Mouse (Mus musculus) lung, postnatal 14 days (tissue): ENCODE data around the gene Epo.

Experiments used
- DNase-seq: peaks from one replicate; pipeline ENCODE4 v3.0.0; 2021

The Epo gene

DNA sequence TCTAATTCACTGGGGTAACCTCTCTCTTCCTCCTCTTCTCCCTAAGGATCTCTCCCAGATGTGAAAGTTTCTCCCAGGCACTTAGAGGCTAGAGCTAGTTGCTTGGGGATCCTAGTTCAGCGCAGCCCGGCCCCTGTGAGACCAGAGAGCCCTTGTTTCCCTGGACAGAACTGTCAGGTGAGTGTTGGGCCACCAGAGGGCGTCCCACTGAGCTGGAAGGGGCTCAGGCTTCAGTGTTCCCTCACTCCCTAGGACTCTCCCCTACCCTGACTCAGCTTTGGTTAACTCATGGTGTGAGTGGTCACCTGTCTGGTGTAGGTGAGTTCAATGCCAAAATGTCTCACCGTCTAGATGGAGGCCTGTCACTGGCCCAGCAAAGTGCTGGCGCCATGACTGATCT lies 14.6 kb downstream of the Epo start, which contains the start of gene Gigyf1:
Gene Gigyf1, plus strand, starts transcription at position 113 of the 400 bp plus-strand sequence.
- peak; percentile 49 for DNase-seq

DNA sequence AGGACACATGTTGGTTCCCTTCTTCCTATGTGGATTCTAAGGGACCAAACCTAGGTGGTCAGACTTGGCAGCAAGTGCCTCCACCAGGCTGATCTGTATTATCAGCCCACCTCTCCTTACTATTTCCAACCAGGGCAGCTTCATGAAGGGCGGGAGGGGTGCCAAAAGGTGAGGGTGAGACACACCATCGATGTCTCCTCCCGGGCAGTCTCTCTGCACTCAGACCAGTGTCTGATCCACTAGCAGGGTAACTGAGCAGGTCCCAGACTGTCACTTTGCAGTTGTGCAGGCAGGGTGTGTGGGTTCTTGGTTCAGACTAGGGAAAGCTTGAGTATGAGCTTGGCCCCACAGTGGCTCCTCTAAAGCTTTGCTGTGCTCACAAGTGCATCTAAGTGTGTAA lies 18.2 kb downstream of the Epo start:
- no peak for DNase-seq

DNA sequence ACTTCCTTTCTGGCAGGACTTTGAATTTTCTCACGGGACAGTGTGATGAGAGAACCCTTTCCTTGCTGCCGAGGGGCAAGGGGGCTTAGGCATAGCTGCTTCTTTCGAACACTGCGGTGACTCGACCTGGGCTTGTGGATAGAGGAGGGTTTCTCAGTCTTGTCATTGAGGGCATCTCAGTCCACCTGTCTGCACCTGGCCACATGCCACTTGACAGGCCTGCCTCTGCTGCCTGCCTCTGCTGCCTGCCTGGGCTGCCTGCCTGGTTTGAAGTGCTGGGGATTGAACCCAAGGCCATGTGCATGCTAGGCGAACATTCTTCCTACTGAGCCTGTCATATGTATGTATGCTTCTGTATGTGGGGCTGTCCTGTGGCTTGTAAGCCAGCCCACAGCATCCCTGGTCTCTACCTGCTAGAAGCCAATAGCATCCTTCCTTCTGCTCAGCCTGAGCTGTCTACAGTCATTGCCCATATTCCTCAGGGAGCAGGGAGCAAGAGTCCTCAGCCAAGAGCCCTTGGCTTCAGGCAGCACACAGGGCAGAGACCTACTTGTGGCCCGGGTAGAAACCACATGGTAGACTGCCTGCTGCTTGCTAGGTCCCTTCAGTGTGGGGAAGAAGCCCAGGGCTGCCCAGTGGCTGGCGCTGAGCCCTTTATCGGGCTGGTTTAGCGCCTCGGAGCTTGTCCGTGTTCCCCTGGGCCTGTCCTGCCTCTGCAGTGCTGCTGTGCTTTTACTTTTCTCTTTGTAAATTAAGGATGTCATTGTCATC lies 18.9 kb downstream of the Epo start:
- DNase-seq, result no peak

DNA sequence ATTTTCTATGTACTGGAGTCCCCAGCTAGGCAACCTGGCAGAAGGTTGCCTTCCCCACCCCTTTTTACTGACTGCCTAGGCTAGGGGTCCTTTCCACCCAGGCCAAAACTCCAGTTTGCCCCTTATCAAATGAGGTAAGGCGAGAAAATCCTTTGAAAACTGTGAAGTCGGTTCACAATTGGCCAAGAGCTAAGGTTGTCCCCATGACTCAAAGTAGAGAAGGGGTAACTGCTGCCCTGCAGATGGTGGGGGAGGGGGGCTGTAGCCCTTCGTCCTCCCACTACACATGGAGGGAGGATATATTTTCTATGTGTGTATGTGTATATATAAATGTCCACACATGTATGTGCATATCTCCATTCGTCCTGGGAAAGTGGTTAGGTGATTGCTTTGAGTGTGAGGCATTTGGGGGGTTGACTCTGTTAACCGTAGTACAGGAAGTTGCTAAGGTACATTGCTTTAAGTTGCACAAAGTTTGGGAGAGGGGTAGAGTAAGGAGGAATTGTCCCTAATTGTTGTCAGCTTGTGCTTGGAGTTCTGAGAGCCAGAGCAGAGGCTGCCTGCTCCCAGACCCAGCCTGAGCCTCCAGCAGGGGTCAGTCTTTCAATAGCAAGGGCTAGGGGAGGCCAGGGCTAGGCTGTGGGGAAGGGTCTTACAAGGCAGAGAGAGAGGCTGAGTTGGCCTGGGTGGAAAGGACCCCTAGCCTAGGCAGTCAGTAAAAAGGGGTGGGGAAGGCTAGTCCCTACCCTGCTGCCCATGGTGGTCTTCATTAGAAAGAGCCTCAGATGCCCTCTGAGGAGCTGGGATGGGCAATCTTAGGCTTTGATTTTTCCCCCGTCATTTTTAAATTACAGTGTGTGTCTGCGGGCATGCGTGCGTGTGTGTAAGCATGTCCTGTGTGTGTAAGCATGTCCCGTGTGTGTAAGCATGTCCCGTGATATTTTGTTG lies 19.9 kb downstream of the Epo start:
- peak; percentile 56 for DNase-seq

DNA sequence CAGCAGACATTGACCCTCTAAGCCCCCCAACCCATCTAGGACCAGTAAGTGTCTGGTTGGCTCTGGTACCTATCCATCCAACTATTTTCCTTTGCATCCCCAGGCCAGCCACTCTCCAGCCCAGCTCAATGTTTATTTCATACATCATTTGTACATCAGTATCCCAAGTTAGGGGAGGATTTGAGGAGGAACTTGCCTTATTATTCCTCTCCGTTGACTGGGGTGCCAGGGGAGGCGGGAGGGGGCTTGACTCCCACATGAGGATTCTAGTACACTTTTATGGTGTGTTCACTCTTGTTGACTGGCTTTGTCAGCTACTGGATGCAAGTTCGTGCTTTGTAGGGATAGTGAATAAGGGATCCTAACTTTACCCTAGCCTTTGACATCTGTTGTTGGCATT lies 21.3 kb downstream of the Epo start:
- DNase-seq, result no peak

DNA sequence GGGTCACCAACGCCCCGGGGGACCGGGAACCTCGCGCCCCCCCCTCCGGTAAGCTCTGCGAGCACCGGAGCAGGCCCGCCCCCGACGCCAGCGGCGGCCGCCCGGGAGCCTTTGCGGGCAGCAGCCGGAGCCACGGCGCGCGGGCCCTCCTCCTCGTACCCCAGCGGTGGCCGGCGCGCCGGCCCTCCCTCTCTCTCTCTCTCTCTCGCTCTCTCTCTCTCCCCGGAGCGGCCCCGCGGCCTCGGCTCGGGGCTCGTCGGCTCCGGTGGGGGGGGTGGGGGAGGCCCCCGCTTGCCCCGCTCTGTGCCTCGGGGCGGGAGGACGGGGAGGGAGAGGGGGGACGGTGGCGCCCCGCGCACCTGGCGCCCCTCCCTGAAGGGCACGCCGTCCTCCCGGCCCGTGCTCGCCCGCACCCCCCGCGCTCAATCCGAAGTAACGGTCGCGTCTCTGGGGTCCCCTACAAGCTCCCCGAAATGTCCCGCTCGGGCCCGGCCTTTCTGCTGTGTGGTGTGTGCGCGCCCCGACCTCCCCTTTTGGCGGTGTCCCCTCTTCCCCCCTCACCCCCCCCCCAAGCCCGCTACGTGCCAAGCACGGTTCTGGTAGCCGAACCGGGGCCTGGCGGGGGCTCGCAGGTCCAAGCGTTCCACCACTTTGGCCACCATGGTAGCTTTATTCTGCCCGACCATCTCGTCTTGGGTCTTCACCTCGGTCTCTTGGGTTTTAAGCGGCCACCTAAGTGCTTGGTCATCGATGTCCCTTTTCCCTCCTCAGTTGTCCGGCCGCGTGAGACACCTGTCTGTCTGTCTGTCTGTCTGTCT lies 22.3 kb downstream of the Epo start:
- DNase-seq, result no peak

DNA sequence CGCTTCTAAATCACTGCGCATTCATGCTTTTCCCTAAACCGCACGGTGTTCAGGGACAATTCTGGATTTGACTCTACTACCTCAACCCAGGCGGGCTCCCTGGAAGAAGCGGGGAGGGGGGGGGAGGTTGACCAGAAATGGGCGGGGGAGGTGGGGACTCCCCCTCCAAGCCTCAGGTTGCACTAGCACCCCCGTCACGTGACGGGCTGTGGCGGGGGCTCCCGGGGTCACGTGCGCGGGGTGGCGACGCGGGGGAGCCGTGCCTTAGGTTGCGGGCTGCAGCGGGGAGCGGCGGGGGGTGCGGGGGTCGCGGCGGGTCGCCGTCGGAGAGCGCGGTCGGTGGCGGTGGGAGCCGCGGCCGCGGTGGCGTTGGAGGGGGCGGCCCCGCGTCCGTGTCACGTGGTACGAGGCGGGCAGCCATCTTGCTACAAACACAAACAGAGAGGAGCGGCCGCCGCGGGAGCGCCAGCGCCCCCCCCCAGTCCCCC lies 23.0 kb downstream of the Epo start:
- DNase-seq, result peak; percentile 78

DNA sequence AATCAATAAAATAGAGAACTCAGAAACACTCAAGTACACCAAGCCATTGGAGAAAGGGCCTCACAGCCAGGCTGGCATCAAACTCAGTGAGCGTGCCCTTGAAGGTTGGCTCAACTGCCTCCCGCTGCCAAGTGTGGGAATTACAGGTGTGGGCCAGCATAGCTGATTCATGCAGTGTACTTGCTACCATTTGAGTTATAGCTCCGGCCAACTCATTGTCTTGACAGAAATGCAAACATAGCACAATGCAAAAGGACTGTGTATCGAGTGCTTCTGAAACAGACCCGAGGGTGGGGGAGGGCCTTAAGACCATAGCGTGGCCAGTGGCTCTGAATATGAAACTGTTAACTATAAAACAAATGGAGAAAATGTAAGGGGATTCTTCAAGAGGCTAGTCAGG lies 29.0 kb downstream of the Epo start:
- DNase-seq, result no peak

DNA sequence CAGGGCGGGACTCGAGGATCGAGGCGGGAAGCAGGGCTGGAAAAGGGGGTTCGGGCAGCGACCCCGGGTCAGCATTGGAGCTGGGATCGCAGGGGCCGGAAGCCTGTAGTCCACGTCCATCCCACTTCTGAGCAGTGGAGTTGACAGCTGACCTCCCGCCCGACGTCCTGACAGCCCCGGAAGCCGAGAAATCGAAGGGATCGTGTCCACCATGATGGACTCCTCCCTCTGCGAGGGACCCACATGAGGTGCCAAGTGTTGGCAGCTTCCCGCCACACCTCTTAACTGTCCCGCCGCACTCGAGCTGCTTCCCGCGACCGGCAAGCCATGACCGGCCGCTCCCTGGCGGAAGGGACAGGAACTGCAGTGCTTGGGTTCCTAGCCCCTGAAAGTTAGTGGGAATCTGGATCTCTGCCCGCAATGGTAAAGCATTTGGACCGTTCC lies 30.4 kb downstream of the Epo start:
- DNase-seq, result peak; percentile 89

DNA sequence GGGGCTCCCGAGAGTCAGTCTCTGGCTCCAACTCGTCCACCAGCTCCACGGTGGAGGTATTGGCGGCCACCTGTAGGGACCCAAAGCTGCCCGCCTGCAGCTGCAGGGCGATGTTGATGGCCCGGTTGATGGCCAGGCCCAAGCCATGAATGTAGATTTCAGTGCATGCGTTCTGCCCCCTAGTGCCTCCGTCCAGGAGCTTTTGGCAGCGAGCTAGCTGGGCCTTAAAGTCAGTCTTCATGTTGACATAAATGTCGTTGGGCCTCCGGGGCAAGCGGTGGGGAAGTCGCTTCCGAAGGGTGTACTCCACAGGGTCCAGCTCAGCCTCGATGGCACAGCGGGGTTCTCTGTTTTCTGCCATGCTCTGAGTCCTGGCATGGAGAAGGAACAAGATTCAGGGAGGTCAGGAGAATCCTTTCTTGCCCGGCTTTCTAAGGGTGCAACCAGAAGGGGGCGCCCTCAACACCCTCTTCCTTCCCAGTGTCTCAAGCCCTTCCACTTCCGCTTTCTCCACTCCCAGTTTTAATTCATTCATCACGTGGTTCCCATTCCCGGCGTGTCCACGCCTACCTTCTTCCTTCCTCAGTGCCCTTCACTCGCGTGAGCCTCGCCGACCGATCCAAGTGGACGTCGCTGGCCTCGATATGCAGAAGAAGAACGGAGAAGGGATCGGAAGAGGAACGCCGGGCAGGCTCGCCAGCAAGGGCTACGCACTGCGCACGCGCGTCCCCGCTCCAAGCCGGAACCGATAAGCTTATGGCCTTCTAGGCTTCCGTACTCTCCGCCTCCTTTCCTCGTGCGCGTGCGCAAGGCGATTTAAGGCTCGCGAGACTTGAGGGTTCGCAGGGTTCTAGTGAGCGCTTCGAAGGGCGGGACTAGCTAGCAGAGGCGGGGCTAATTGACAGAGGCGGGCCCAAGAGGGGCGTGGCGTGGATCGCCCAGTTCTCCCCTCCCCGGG lies 31.1 kb downstream of the Epo start, which contains the start of gene Pop7:
Gene Pop7, minus strand, starts transcription at position 810 of the 958 bp plus-strand sequence.
- DNase-seq, result peak; percentile 100

DNA sequence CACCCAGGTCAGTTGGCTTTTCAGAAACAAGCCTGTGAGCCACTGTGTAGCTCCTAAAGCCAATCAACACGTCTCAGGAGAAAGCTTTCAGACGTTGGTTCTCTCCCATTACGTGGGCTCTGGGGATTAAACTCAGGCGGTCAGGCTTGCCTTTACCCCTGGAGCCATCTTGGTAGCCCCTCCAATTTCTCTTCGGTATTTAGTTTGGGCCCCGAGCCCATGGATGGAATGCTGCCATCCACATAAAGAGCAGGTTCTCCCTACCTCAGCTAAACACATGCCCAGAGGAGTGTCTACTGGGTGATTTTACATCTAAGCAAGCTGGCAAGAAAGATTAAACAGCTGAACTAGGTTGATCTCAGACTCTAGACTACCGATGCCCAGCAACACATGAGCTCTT lies 32.9 kb downstream of the Epo start:
- no peak for DNase-seq

DNA sequence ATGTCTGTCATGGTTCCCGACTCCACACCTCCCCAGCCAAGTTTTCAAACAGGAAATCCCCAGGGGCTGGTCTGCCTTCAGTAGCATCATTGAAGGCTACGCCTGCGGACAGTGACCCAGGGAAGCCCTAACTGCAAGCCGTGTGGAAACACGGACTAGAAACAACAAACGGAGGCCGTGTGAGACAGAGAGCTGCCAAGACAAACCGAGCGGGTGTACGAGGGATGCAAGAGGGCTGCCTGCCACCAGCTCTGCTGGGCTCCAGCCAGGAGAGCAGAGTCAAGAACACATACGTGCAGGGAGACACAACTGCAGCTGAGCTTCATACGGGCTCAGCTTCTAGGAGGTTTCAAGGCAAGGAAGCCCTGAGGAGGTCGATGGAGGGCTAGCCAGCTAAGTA lies 39.2 kb downstream of the Epo start:
- peak; percentile 29 for DNase-seq

DNA sequence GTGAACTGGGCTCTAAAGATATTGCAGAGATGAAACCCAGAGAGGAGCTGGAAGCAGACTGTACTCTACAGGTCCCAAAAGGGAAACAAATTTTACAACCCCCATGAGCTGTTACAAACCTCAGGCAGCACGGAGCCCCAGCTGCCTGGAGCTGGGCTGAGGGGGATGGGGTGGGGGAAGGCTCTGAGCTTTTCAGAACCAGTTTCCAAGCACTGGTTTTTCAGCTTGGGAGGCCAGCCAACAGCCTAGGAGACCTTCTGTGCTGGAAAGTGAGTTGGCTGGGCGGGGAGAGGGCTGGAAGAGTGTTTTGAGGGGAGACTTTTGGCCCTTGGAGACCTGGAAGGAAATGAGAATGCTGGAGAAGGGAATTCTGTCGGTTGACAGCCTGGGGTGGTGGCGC lies 41.5 kb downstream of the Epo start:
- peak; percentile 45 for DNase-seq

DNA sequence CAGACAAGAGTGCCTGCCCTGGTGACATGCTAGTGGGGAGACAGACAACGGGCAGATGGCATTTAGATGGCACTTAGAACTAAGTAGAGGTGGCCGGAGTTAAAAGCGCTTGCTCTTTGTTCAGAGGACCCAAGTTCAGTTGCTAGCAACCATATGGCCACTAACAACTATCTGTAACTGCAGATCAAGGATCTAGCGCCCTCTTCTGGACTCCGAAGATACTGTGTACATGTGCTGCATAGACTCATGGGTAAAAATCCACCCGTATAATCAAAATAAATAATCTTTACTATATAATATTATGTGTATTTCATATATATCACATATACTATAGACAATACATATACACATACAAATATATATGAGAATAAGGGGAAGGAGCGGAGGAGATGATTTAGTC lies 45.4 kb downstream of the Epo start:
- no peak for DNase-seq

DNA sequence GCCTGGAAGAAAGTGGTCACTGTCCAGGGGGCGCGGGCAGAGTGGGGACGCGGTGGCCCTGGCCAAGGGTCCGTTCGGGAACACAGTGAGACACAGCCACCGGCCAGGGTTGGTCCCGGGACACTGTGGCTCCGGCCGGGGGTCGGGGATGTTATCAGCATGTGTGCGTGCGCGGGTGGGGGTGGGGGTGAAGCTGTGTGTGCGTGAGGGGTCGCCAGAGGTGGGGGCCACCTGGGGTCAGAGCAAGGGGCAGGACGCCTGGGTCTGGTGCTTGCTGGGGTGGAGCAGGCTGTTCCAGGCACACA lies 47.2 kb downstream of the Epo start:
- DNase-seq, result no peak

DNA sequence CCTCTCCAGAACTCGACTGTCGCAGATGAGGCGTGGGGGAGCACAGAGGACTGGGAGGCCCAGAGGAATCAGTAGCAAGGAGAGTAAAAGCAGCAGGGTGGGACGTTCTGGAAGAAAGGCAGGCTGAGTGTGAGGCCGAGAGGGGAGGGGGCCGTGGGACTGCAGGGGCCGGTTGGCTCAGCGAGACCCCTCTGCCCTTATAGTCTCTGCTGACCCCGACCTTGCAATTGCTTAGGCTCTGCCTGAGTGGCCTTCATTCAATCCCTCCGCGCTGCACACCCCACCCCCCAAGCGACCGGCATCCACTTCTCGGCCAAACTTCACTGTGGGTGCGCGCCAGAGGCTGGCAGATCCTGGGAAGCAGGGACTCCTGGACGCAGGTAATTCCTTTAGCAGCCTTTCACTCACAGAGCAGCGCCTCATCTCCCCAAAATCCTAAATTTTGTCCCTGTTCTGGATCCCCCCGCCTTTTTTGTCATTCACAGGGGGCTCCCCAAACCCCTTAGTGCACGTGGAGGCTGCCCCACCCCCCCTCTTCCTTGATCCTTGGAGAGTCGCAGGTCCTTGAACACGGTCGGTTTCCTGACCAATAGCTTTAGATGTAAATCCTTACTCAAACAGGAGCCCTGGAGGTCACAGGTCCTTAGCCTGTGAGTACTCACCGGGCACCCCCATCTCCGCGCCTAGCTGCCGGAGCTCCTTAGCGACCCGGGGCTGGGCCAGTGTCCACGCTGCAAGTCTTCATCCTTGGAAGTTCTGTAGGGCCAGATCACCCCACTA lies 47.8 kb downstream of the Epo start:
- DNase-seq, result no peak

DNA sequence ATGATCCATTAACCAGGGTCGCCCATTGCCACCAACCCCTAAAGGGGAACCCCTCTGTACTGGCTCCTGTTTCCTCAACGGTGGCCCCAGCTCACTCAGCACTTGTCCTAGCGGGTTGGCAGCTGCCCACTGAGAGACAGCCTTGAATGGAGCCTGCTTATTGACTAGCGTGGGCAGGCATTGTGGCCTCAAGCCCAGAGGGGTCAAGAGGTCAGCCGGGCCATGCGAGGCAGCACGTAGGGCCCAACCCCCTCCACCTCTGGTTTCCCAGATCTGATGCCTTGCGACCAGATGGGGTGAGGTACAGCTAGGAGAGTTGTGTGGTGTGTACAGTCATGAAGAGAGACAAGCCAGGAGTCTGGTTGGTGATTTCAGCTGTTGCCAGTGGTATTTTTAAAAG lies 51.1 kb downstream of the Epo start:
- no peak for DNase-seq

DNA sequence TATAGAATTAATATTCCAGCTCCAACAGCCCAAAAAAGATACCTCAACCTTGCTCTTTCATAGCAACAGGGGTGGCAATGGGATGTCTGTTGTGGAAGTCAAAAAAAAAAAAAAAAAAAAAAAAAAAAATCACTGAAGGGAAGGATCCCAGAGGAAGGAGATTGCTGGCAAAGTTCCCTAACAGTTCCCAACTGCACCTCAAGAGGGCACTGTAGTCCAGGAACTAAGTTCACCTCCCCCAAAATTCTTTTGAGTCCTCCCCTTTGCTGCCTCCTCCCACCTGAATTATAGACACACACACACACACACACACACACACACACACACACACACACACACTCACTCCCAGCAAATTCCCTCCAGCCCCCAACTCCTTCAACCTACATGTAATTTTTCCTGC lies 51.9 kb downstream of the Epo start:
- DNase-seq, result peak; percentile 90

DNA sequence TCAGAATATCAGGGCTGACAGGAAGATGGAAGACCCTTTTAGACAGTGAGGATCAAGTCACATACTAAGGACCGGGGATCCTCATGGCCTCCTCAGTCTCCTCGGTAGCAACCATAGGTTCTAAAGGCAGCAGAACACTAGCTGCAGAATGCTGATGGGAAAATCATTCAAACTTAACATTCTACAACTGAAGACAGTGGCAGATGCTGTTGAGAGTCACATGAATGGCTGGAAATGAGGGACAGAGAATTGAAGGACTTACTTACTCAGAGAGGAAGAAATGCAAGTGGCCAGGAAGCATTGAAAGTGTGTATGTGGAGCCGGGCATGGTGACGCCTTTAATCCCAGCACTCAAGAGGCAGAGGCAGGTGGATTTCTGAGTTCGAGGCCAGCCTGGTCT lies 56.1 kb downstream of the Epo start, which contains the start of gene Zan:
Gene Zan, minus strand, starts transcription at position 101 of the 400 bp plus-strand sequence.
- no peak for DNase-seq

DNA sequence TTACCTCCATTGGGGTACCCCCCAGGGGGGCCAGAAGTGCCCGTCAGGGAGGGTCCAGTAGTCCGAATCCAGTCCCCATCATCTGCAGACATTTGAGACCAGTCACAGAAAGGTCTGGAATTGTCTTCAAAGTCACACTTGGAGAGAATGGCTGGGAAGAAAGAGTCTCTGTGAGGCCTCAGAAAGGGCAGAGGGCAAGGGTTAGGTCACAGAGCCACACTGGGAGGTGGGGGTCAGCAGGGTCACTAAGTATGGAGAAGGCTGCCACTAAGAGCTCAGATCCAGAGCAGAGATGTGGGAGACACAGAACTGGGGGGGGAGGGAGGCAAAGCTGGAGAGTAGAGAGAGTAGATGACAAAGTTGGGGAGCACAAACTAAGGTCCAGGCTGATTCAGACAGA lies 58.7 kb downstream of the Epo start:
- no peak for DNase-seq
